Mouse (Mus musculus) liver, postnatal 0 days (tissue): ENCODE data around the gene Cmklr1. TPM values are rescaled to one million over a fixed set of nuclear protein-coding genes. Genes with fewer than 3 reads are reported as not detected.

Experiments
- ATAC-seq: fragments of 200-750 bp; cut with Nextera tagmentation; 2 replicates; pipeline ENCODE4 v1.8.0; 2017; ENCODE audit warnings: mild to moderate bottlenecking, moderate library complexity
- DNase-seq: peaks from one replicate; pipeline ENCODE4 v3.0.0-alpha.2; 2016
- H3K27ac ChIP-seq: fragments of 300-500 bp; sonication (generic); 2 replicates; pipeline ENCODE4 v1.5.1; 2014; ENCODE audit warnings: antibody characterized with exemption, moderate library complexity, mild to moderate bottlenecking, low read depth
- H3K27me3 ChIP-seq: fragments of 300-500 bp; sonication (generic); 2 replicates; pipeline ENCODE4 v1.6.1; 2014; ENCODE audit warnings: low read length, control low read depth, mixed read lengths; ENCODE audit not compliant: insufficient read depth
- H3K36me3 ChIP-seq: fragments of 300-500 bp; sonication (generic); replicated peaks from 2 replicates; pipeline ENCODE4 v1.6.1; 2014; ENCODE audit warnings: mild to moderate bottlenecking, control low read depth, low read length, moderate library complexity, mixed read lengths; ENCODE audit not compliant: insufficient read depth
- H3K4me1 ChIP-seq: fragments of 300-500 bp; sonication (generic); 2 replicates; pipeline ENCODE4 v1.6.1; 2014; ENCODE audit warnings: antibody characterized with exemption, mild to moderate bottlenecking, control low read depth; ENCODE audit not compliant: insufficient read depth
- H3K4me2 ChIP-seq: fragments of 300-500 bp; sonication (generic); 2 replicates; pipeline ENCODE4 v1.6.1; 2014; ENCODE audit warnings: low read depth, mild to moderate bottlenecking, low read length, moderate library complexity, mixed read lengths
- H3K4me3 ChIP-seq: fragments of 300-500 bp; sonication (generic); 2 replicates; pipeline ENCODE4 v1.5.1; 2014; ENCODE audit warnings: low read depth, low read length
- H3K9ac ChIP-seq: fragments of 300-500 bp; sonication (generic); replicated peaks from 2 replicates; pipeline ENCODE4 v1.6.1; 2014; ENCODE audit warnings: mild to moderate bottlenecking, moderate library complexity
- H3K9me3 ChIP-seq: fragments of 300-500 bp; sonication (generic); 2 replicates; pipeline ENCODE4 v1.6.1; 2016; ENCODE audit warnings: mild to moderate bottlenecking, control low read depth, low read length, mixed read lengths
- CTCF ChIP-seq: sonication (generic); IDR thresholded peaks from 2 replicates; pipeline ENCODE4 v1.5.1; 2016; ENCODE audit warnings: antibody characterized with exemption, low read depth
- EP300 ChIP-seq: IDR thresholded peaks from 2 replicates; pipeline ENCODE4 v1.6.1; 2016; ENCODE audit warnings: antibody characterized with exemption, low read depth, mild to moderate bottlenecking
- WGBS: fragments of 180-500 bp; shearing (Covaris S2); extraction: QIAGEN DNeasy Blood & Tissue Kit; methylation state at CpG from one replicate; pipeline ENCODE4 v1.1.7; 2014; ENCODE audit not compliant: insufficient replicate concordance; 5-methylcytosine and 5-hydroxymethylcytosine counted together
- polyA plus RNA-seq: library from polyadenylated mRNA; unstranded; fragments of >200 nt; fragmentation: Nextera tagmentation; extraction: Ambion mirVana; gene quantifications from 2 replicates; pipeline ENCODE4 v1.2.1, GENCODE M21; 2015

Gene Cmklr1
- polyA plus RNA-seq, 1 experiment from 2014 or later, result 3.5 TPM

DNA sequence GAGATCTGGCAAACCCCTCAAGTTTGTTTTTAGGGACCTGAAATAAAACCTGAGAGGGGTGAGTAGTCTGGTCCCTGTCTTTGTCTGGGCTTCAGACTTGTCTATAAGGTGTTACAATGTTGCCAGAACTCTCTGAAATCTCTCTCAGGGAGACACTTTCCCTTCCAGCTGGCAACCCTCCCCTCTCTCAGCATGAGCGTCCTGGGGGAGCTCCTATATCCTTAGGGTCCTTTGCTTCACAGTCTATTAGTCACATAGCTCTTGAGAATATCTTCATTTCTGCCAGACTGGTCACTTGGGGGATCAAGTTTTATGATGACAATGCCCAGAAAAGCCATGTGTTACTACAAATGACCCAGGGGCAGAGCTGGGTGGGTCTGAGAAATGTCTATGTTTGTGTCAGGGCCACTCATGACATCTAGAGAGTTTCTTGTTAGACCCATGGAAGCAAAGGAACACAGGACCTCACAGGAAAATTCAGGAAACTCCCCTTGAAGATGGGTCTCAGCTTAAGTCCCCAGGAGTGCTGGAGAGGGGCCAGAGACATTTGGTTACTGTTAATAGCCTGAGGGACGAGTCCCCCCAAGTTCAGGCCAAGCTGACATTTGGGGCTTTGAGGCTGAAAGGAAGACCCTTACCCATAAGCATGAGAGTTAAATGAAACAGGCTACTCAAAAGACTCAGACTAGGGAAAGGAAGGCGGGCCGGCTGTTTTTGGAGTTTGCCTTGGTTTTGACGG is 66.6 kb downstream of the Cmklr1 start:
- Histone ChIP-seq H3K9ac (no peak overlapping the region), H3K4me3 (no peak overlapping the region), H3K4me1 (no peaks in the 10 kb centered on the region), H3K4me2 (no peak overlapping the region), H3K9me3 (no peaks in the 10 kb centered on the region), H3K36me3 (no peaks in the 10 kb centered on the region), H3K27me3 (no peaks in the 10 kb centered on the region), H3K27ac (no peak overlapping the region)
- DNase-seq, result no peak
- no peak for TF ChIP-seq CTCF
- TF ChIP-seq EP300, result no peak
- no peak for ATAC-seq
- 63% methylated on average over 5 of the region's 5 CpGs for WGBS

GRCm38 (mm10) chr5:113580801-113581200 is 69.4 kb downstream of the Cmklr1 start:
- DNase-seq (no peak), ATAC-seq (no peak)
- Histone ChIP-seq H3K4me1 (no peaks in the 10 kb centered on the region), H3K36me3 (no peaks in the 10 kb centered on the region), H3K9ac (no peak overlapping the region), H3K4me3 (no peak overlapping the region), H3K9me3 (no peaks in the 10 kb centered on the region), H3K27me3 (no peaks in the 10 kb centered on the region), H3K4me2 (no peak overlapping the region), H3K27ac (no peak overlapping the region)
- 49% methylated on average over 9 of the region's 9 CpGs for WGBS
- no peak for TF ChIP-seq EP300
- no peak for TF ChIP-seq CTCF

DNA sequence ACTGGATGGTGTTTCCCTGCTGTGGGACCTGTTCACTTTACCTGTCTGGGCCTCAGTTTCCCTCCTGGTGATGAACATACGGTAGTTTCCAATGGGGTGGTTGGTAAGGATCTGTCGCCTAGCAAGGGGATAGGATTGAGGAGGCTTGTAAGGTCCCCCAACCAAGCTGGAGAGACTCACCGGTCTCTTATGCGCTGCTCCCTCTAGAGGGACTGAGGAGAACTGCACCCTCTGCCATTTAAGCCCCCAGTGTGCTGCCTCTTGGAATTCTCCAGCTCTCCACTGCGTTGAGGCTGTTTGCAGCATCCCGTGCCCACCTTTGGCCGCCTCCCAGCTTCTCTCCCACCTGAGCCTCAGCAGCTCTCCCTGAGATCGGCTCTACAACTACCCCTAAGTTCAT is 70.0 kb downstream of the Cmklr1 start:
- ATAC-seq (no peak), DNase-seq (no peak)
- WGBS, result 50% methylated on average over 8 of the region's 8 CpGs
- H3K4me1 ChIP-seq, result no peaks in the 10 kb centered on the region
- no peak overlapping the region for H3K4me3 ChIP-seq
- no peaks in the 10 kb centered on the region for H3K27me3 ChIP-seq
- no peak overlapping the region for H3K27ac ChIP-seq
- H3K9me3 ChIP-seq, result no peaks in the 10 kb centered on the region
- H3K9ac ChIP-seq, result no peak overlapping the region
- no peaks in the 10 kb centered on the region for H3K36me3 ChIP-seq
- TF ChIP-seq EP300 (no peak), CTCF (peak; percentile 67)
- no peak overlapping the region for H3K4me2 ChIP-seq

DNA sequence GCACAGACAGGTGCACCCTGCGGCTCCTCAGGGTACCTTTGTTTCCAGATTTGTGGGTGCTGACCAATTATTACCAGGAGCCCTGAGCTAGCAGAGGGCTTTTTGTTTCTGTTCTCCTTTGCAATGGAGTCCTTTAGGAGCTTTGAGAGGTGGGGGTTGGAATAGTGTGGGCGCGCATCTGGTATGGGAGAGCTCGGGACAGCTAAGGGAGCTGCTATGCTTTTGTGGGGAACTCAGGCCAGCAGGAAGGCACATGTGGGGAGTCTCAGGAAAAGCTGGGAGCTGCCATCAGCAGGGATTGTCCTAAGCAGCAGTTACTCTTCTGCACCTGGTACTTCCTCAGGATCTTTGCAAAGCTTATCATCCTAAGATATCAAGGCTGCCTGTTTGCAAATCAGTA is 71.1 kb downstream of the Cmklr1 start:
- no peak overlapping the region for H3K4me3 ChIP-seq
- WGBS, result 76% methylated on average over 4 of the region's 4 CpGs
- no peaks in the 10 kb centered on the region for H3K9me3 ChIP-seq
- no peaks in the 10 kb centered on the region for H3K36me3 ChIP-seq
- H3K27me3 ChIP-seq, result no peaks in the 10 kb centered on the region
- ATAC-seq (no peak), DNase-seq (no peak)
- H3K27ac ChIP-seq, result no peak overlapping the region
- H3K4me1 ChIP-seq, result no peaks in the 10 kb centered on the region
- no peak overlapping the region for H3K9ac ChIP-seq
- no peak overlapping the region for H3K4me2 ChIP-seq
- TF ChIP-seq EP300 (no peak), CTCF (no peak)

DNA sequence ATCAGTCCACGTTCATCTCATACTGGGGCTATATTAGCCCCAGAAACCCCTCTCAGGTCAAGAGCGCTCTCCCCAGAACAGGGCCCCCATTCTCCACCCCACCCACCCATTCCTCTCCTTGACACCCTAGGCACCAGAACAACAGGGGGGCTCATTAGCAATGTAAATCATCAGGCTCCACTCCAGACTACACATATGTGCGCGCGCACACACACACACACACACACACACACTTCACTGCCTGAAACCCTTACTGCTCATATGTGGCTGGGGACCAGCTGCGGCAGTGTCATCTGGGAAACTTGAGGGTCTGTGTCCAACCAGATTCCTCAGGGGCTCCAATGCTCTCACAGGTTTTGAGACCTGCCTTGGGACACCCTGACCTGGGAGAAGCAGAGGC is 71.8 kb downstream of the Cmklr1 start:
- no peak for TF ChIP-seq EP300
- no peak for TF ChIP-seq CTCF
- no peak overlapping the region for H3K9ac ChIP-seq
- no peak overlapping the region for H3K4me3 ChIP-seq
- no peaks in the 10 kb centered on the region for H3K9me3 ChIP-seq
- H3K4me1 ChIP-seq, result no peaks in the 10 kb centered on the region
- H3K36me3 ChIP-seq, result no peaks in the 10 kb centered on the region
- H3K4me2 ChIP-seq, result no peak overlapping the region
- no peaks in the 10 kb centered on the region for H3K27me3 ChIP-seq
- WGBS, result 85% methylated on average over 6 of the region's 6 CpGs
- no peak for ATAC-seq
- H3K27ac ChIP-seq, result no peak overlapping the region
- DNase-seq, result no peak

DNA sequence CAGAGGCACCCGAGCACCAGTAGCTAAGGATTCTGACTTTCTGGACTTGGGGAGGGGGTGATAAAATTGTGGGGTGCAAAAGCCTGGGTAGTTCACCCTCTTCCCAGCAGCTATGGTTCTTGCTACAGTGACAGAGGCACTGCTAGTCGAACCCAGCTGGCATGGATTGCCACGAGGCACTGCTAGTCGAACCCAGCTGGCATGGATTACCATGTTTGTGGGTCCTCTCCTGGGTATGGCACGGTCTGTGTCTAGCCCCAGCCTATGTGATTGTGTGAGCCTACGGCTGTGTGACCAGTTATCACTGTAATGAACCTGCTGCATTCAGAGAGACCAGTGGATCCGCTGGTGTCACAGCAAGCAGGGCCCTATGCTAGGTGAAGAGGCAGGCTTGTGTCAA is 72.7 kb downstream of the Cmklr1 start:
- H3K4me1 ChIP-seq, result no peaks in the 10 kb centered on the region
- 65% methylated on average over 7 of the region's 7 CpGs for WGBS
- no peaks in the 10 kb centered on the region for H3K9me3 ChIP-seq
- no peak overlapping the region for H3K4me2 ChIP-seq
- no peak overlapping the region for H3K4me3 ChIP-seq
- no peak overlapping the region for H3K27ac ChIP-seq
- no peak for ATAC-seq
- H3K27me3 ChIP-seq, result no peaks in the 10 kb centered on the region
- no peak for TF ChIP-seq EP300
- no peak for TF ChIP-seq CTCF
- no peak for DNase-seq
- H3K9ac ChIP-seq, result no peak overlapping the region
- no peaks in the 10 kb centered on the region for H3K36me3 ChIP-seq
